Mouse (Mus musculus) midbrain, embryonic 11.5 days (tissue): ENCODE data around the gene Scube1. TPM values are rescaled to one million over a fixed set of nuclear protein-coding genes. Genes with fewer than 3 reads are reported as not detected.

Experiments used
- ATAC-seq: fragments of 200-750 bp; cut with Nextera tagmentation; 2 replicates; pipeline ENCODE4 v1.8.0; 2017; ENCODE audit warnings: moderate TSS enrichment, moderate library complexity; ENCODE audit not compliant: low FRiP score
- DNase-seq: peaks from one replicate; pipeline ENCODE4 v3.0.0; 2015; ENCODE audit warnings: low spot score; ENCODE audit errors: missing footprints
- H3K27ac ChIP-seq: fragments of 300-500 bp; sonication (generic); 2 replicates; pipeline ENCODE4 v1.5.1; 2014; ENCODE audit warnings: low read depth, low read length
- H3K27me3 ChIP-seq: fragments of 300-500 bp; sonication (generic); 2 replicates; pipeline ENCODE4 v1.6.1; 2014; ENCODE audit warnings: mild to moderate bottlenecking, low read length, moderate library complexity, mixed read lengths; ENCODE audit not compliant: control insufficient read depth, insufficient read depth
- H3K36me3 ChIP-seq: fragments of 300-500 bp; sonication (generic); 2 replicates; pipeline ENCODE4 v1.6.1; 2014; ENCODE audit warnings: mild to moderate bottlenecking, low read length, moderate library complexity, mixed read lengths; ENCODE audit not compliant: control insufficient read depth, insufficient read depth
- H3K4me1 ChIP-seq: fragments of 300-500 bp; sonication (generic); 2 replicates; pipeline ENCODE4 v1.6.1; 2014; ENCODE audit warnings: low read length; ENCODE audit not compliant: control insufficient read depth, insufficient read depth
- H3K4me2 ChIP-seq: fragments of 300-500 bp; sonication (generic); 2 replicates; pipeline ENCODE4 v1.6.1; 2014; ENCODE audit warnings: mild to moderate bottlenecking, moderate library complexity
- H3K4me3 ChIP-seq: fragments of 300-500 bp; sonication (generic); 2 replicates; pipeline ENCODE4 v1.5.1; 2014; ENCODE audit warnings: low read depth, low read length
- H3K9ac ChIP-seq: fragments of 300-500 bp; sonication (generic); 2 replicates; pipeline ENCODE4 v1.6.1; 2014; ENCODE audit warnings: low read length
- H3K9me3 ChIP-seq: fragments of 300-500 bp; sonication (generic); 2 replicates; pipeline ENCODE4 v1.6.1; 2016; ENCODE audit warnings: low read length; ENCODE audit not compliant: control insufficient read depth
- WGBS: fragments of 180-500 bp; shearing (Covaris S2); extraction: QIAGEN DNeasy Blood & Tissue Kit; methylation state at CpG from one replicate; pipeline ENCODE4 v1.1.7; 2014; 5-methylcytosine and 5-hydroxymethylcytosine counted together
- polyA plus RNA-seq: library from polyadenylated mRNA; unstranded; fragments of >200 nt; fragmentation: Nextera tagmentation; extraction: Ambion mirVana; gene quantifications from 2 replicates; pipeline ENCODE4 v1.2.1, GENCODE M21; 2014

Scube1 gene
- polyA plus RNA-seq, 1 experiment from 2014 or later = 31.4 TPM

- Histone ChIP-seq H3K9ac (no peak overlapping the region), H3K4me2 (no peak overlapping the region), H3K27ac (no peak overlapping the region), H3K27me3 (no peaks in the 10 kb centered on the region; the same call in 1 of the 2 replicates), H3K4me3 (no peak overlapping the region), H3K9me3 (no peaks in the 10 kb centered on the region), H3K4me1 (peaks cover 22% of the 10 kb centered on the region), H3K36me3 (no peaks in the 10 kb centered on the region)
- ATAC-seq (no peak), DNase-seq (no peak)
- 77% methylated on average over 5 of the region's 5 CpGs for WGBS
Observed at GRCm38 (mm10) chr15:83679729-83680128, 45.1 kb downstream of the Scube1 start.

- Histone ChIP-seq H3K9me3 (no peaks in the 10 kb centered on the region), H3K27ac (0 out of 2 replicates have a peak overlapping the region, but pooled peaks have one; percentile 21), H3K4me1 (peaks cover 22% of the 10 kb centered on the region), H3K36me3 (no peaks in the 10 kb centered on the region), H3K4me3 (no peak overlapping the region), H3K27me3 (no peaks in the 10 kb centered on the region; the same call in 1 of the 2 replicates), H3K9ac (no peak overlapping the region), H3K4me2 (no peak overlapping the region; the same call in 1 of the 2 replicates)
- ATAC-seq (no peak; the same call in 1 of the 2 replicates), DNase-seq (peak; percentile 94)
- 7% methylated on average over 11 of the region's 11 CpGs for WGBS
Observed at GRCm38 (mm10) chr15:83678606-83679005, 46.2 kb downstream of the Scube1 start.

- WGBS = 5% methylated on average over 7 of the region's 7 CpGs
- no peaks in the 10 kb centered on the region for H3K9me3 ChIP-seq
- no peak overlapping the region for H3K9ac ChIP-seq
- ATAC-seq = peak; percentile 57
- H3K4me1 ChIP-seq = peaks cover 22% of the 10 kb centered on the region
- H3K27me3 ChIP-seq = no peaks in the 10 kb centered on the region; the same call in 1 of the 2 replicates
- DNase-seq = no peak
- no peaks in the 10 kb centered on the region for H3K36me3 ChIP-seq
- no peak overlapping the region for H3K27ac ChIP-seq
- H3K4me3 ChIP-seq = no peak overlapping the region
- no peak overlapping the region; the same call in 1 of the 2 replicates for H3K4me2 ChIP-seq
Observed at GRCm38 (mm10) chr15:83678089-83678488, 46.7 kb downstream of the Scube1 start.

GRCm38 (mm10) chr15:83677098-83677497 is 47.7 kb downstream of the Scube1 start:
- no peaks in the 10 kb centered on the region for H3K9me3 ChIP-seq
- H3K27ac ChIP-seq = no peak overlapping the region
- H3K27me3 ChIP-seq = no peaks in the 10 kb centered on the region; the same call in 1 of the 2 replicates
- ATAC-seq (no peak), DNase-seq (no peak)
- H3K4me1 ChIP-seq = peaks cover 22% of the 10 kb centered on the region
- 94% methylated on average over 6 of the region's 6 CpGs for WGBS
- H3K9ac ChIP-seq = no peak overlapping the region
- no peaks in the 10 kb centered on the region for H3K36me3 ChIP-seq
- H3K4me2 ChIP-seq = no peak overlapping the region
- no peak overlapping the region for H3K4me3 ChIP-seq

- H3K4me3 ChIP-seq = no peak overlapping the region
- H3K4me1 ChIP-seq = peaks cover 22% of the 10 kb centered on the region
- no peaks in the 10 kb centered on the region; the same call in 1 of the 2 replicates for H3K27me3 ChIP-seq
- H3K4me2 ChIP-seq = no peak overlapping the region
- DNase-seq (no peak), ATAC-seq (no peak)
- no peaks in the 10 kb centered on the region for H3K36me3 ChIP-seq
- 92% methylated on average over 3 of the region's 3 CpGs for WGBS
- H3K27ac ChIP-seq = no peak overlapping the region
- no peak overlapping the region for H3K9ac ChIP-seq
- no peaks in the 10 kb centered on the region for H3K9me3 ChIP-seq
Observed at GRCm38 (mm10) chr15:83676286-83676685, 48.5 kb downstream of the Scube1 start.

GRCm38 (mm10) chr15:83673621-83674020 is 51.2 kb downstream of the Scube1 start:
- WGBS = 73% methylated on average over 3 of the region's 3 CpGs
- peaks cover 10% of the 10 kb centered on the region for H3K4me1 ChIP-seq
- H3K9ac ChIP-seq = no peak overlapping the region
- H3K27me3 ChIP-seq = no peaks in the 10 kb centered on the region
- no peak overlapping the region for H3K4me2 ChIP-seq
- ATAC-seq (no peak), DNase-seq (no peak)
- no peak overlapping the region for H3K4me3 ChIP-seq
- H3K9me3 ChIP-seq = no peaks in the 10 kb centered on the region
- H3K36me3 ChIP-seq = no peaks in the 10 kb centered on the region
- no peak overlapping the region for H3K27ac ChIP-seq

- H3K4me1 ChIP-seq = peaks cover 14% of the 10 kb centered on the region
- H3K36me3 ChIP-seq = no peaks in the 10 kb centered on the region
- no peak overlapping the region for H3K27ac ChIP-seq
- 57% methylated on average over 6 of the region's 6 CpGs for WGBS
- no peak overlapping the region for H3K4me2 ChIP-seq
- DNase-seq (no peak), ATAC-seq (no peak)
- no peak overlapping the region for H3K9ac ChIP-seq
- H3K27me3 ChIP-seq = peaks cover 4% of the 10 kb centered on the region; the same call in 1 of the 2 replicates
- H3K9me3 ChIP-seq = no peaks in the 10 kb centered on the region
- H3K4me3 ChIP-seq = no peak overlapping the region
Observed at GRCm38 (mm10) chr15:83667501-83667900, 57.3 kb downstream of the Scube1 start.

- Histone ChIP-seq H3K9ac (no peak overlapping the region), H3K4me3 (no peak overlapping the region), H3K27me3 (peaks cover 6% of the 10 kb centered on the region; the same call in 1 of the 2 replicates), H3K4me2 (no peak overlapping the region), H3K36me3 (no peaks in the 10 kb centered on the region), H3K4me1 (peaks cover 22% of the 10 kb centered on the region), H3K27ac (no peak overlapping the region), H3K9me3 (no peaks in the 10 kb centered on the region)
- DNase-seq (no peak), ATAC-seq (no peak)
- 90% methylated on average over 10 of the region's 10 CpGs for WGBS
Observed at GRCm38 (mm10) chr15:83666418-83666817, 58.4 kb downstream of the Scube1 start.

- Histone ChIP-seq H3K9ac (no peak overlapping the region), H3K9me3 (no peaks in the 10 kb centered on the region), H3K4me1 (peaks cover 22% of the 10 kb centered on the region), H3K36me3 (no peaks in the 10 kb centered on the region), H3K27me3 (peaks cover 6% of the 10 kb centered on the region; the same call in 1 of the 2 replicates), H3K27ac (no peak overlapping the region), H3K4me2 (no peak overlapping the region), H3K4me3 (no peak overlapping the region)
- no peak for ATAC-seq
- no peak for DNase-seq
- WGBS = 84% methylated on average over 6 of the region's 6 CpGs
Observed at GRCm38 (mm10) chr15:83665993-83666392, 58.8 kb downstream of the Scube1 start.
